Mouse (Mus musculus) heart, adult 2 months (tissue): Measurements from ENCODE around the gene Fasn. TPM values are rescaled to one million over a fixed set of nuclear protein-coding genes. Genes with fewer than 3 reads are reported as not detected.

ENCODE experiments used
- DNase-seq, 2 experiments: peaks; one replicate each; pipeline ENCODE4 v3.0.0; 2021
- H3K27ac ChIP-seq: fragments of 200-600 bp; 2 replicates; pipeline ENCODE4 v1.8.1; 2022
- H3K27me3 ChIP-seq: fragments of 200-500 bp; 2 replicates; pipeline ENCODE4 v1.6.1; 2012; ENCODE audit warnings: mild to moderate bottlenecking, low read length, inconsistent platforms, mixed read lengths; ENCODE audit not compliant: control insufficient read depth, insufficient read depth
- H3K36me3 ChIP-seq: fragments of 200-500 bp; 2 replicates; pipeline ENCODE4 v1.6.1; 2012; ENCODE audit warnings: low read length, inconsistent platforms; ENCODE audit not compliant: control insufficient read depth, insufficient read depth
- H3K4me1 ChIP-seq: fragments of 200-500 bp; 2 replicates; pipeline ENCODE4 v1.6.1; 2011; ENCODE audit warnings: low read length; ENCODE audit not compliant: control insufficient read depth, insufficient read depth
- H3K4me3 ChIP-seq: fragments of 200-600 bp; 2 replicates; pipeline ENCODE4 v1.8.1; 2022
- H3K79me2 ChIP-seq: fragments of 200-500 bp; replicated peaks from 2 replicates; pipeline ENCODE4 v1.6.1; 2012; ENCODE audit warnings: mild to moderate bottlenecking, inconsistent platforms, low read length, moderate library complexity, mixed read lengths; ENCODE audit not compliant: control insufficient read depth, insufficient read depth
- H3K9ac ChIP-seq: fragments of 200-500 bp; 2 replicates; pipeline ENCODE4 v1.6.1; 2012; ENCODE audit warnings: low read depth, mild to moderate bottlenecking, control low read depth, inconsistent platforms, low read length, mixed read lengths
- CTCF ChIP-seq: fragments of 200-600 bp; IDR thresholded peaks from 2 replicates; pipeline ENCODE4 v1.8.1; 2022; ENCODE audit warnings: antibody characterized with exemption, mild to moderate bottlenecking, moderate library complexity
- EP300 ChIP-seq: fragments of 200-500 bp; IDR thresholded peaks from 2 replicates; pipeline ENCODE4 v1.6.1; 2011; ENCODE audit warnings: low read depth, low read length, control low read depth; ENCODE audit not compliant: insufficient read depth
- POLR2A ChIP-seq: fragments of 200-500 bp; IDR thresholded peaks from 2 replicates; pipeline ENCODE4 v1.6.1; 2011; ENCODE audit warnings: mild to moderate bottlenecking, low read depth, low read length, control low read depth; ENCODE audit not compliant: insufficient read depth
- WGBS: fragments of 180-500 bp; shearing (Covaris S2); methylation state at CpG from one replicate; pipeline ENCODE4 v1.1.7; 2018; 5-methylcytosine and 5-hydroxymethylcytosine counted together
- intact Hi-C: fragments of 180-260 bp; cut with DNase I; formaldehyde crosslinking; loops from one replicate; pipeline ENCODE4 v1.15.1; 2025
- polyA plus RNA-seq: library from polyadenylated mRNA; depleted of rRNA; stranded (reverse); fragments of >200 nt; gene quantifications from 2 replicates; pipeline ENCODE4 v1.2.3, GENCODE M21; 2012; rRNA removed
- total RNA-seq, 2 experiments: library from RNA; stranded (reverse); gene quantifications; 2 replicates each; pipeline ENCODE4 v1.2.3; 2021

Fasn gene
- total and polyA plus RNA-seq, 3 experiments, result 22.0 to 731 (median 32.1) TPM

DNA sequence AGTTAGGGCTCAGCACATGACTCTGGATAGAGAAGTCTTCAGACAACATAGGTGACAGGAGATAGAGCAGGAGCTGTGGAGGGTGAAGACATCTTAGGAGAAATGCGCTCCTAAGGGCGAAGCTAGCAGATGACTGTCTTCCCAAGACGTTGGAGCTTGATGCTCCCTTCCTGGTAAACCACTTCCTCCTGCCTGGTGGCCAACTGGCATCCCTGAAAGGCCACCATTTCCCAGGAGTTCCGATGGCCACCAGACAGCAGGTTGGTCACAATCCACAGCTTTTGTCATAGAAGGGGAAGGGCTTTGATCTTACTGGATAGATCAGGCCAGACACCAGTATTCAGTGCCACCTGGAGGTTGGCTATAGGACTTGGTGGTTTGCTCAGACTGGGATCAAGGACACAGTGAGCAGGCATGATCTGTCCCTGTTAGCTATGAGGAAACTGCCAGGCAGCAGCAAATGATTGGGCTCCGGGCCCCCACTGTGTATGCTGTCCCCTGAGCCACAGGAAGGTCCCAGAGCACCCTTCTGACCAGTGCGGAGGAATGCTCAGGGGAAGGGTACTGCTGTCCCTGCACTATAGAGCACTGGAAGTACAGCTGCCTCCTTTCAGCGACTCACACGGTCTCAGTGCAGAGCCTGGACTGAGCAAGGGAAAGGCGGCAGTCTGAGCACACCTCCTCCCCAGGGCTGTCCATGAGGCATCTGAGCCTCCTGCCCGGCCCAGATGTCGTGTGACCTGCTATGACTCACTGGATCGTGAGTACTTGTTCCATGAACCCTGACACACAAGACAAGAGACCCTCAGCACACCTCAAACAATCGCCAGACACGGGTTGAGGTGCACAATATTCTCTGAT lies 62.3 kb downstream of the Fasn start:
- TF ChIP-seq POLR2A (no peak), CTCF (no peak), EP300 (no peak)
- Histone ChIP-seq H3K79me2 (no peaks in the 10 kb centered on the region), H3K36me3 (no peaks in the 10 kb centered on the region), H3K9ac (no peak overlapping the region), H3K4me1 (no peaks in the 10 kb centered on the region), H3K27ac (no peak overlapping the region), H3K4me3 (no peak overlapping the region), H3K27me3 (no peaks in the 10 kb centered on the region)
- no peak for DNase-seq
- WGBS, result 55% methylated on average over 14 of the region's 14 CpGs
- intact Hi-C loops, result no loop called here

DNA sequence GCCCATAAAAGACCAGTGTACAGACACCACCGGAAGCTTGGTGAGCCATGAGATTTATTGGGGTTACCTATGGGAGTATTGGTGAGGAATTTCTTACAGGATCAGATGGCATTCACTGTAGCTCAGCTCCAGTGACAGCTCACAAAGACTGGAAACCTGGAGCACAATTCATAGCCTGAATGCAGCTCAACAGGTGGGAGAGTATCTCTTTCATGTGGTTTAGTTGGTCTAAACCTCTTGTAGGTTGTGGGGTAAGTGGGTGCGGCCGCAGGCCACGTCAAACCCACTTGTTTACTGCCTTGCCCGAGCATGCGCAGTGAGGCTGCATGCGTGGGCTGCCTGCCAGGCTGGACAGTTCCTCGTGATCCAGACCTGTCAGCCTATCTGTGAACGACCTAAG lies 64.1 kb downstream of the Fasn start:
- Histone ChIP-seq H3K27me3 (no peaks in the 10 kb centered on the region), H3K4me1 (no peaks in the 10 kb centered on the region), H3K36me3 (no peaks in the 10 kb centered on the region), H3K79me2 (no peaks in the 10 kb centered on the region), H3K9ac (no peak overlapping the region), H3K4me3 (no peak overlapping the region), H3K27ac (no peak overlapping the region)
- DNase-seq, result no peak
- intact Hi-C loops, result no loop called here
- 63% methylated on average over 9 of the region's 9 CpGs for WGBS
- no peak for TF ChIP-seq CTCF
- no peak for TF ChIP-seq EP300
- TF ChIP-seq POLR2A, result no peak

Other genes starting within 250 kb of the Fasn start
- gene Arhgdia, start 242.9 kb downstream of the Fasn start, total RNA-seq, result 100 to 1,000 TPM; 139 to 144 TPM
- 245 and 257 TPM in 2 replicates for gene Arhgdia, start 242.9 kb downstream of the Fasn start, polyA plus RNA-seq
- 10 to 100 TPM; 48.7 to 52.0 TPM for gene Alyref, start 226.2 kb downstream of the Fasn start, total RNA-seq
- gene Alyref, start 226.2 kb downstream of the Fasn start, polyA plus RNA-seq, result 13.6 and 15.6 TPM in 2 replicates
- 10 to 100 TPM; 79.9 to 89.0 TPM for gene Anapc11, start 226.1 kb downstream of the Fasn start, total RNA-seq
- gene Anapc11, start 226.1 kb downstream of the Fasn start, polyA plus RNA-seq, result 87.8 and 105 TPM in 2 replicates
- gene Npb, start 216.1 kb downstream of the Fasn start, total RNA-seq, result not detected
- not detected in 2 replicates for gene Npb, start 216.1 kb downstream of the Fasn start, polyA plus RNA-seq
- gene Pcyt2, start 206.6 kb downstream of the Fasn start, total RNA-seq, result 10 to 100 TPM; 51.8 to 55.6 TPM
- gene Pcyt2, start 206.6 kb downstream of the Fasn start, polyA plus RNA-seq, result 111 and 125 TPM in 2 replicates
- 1 to 10 TPM; 7.0 to 7.4 TPM for gene Sirt7, start 199.3 kb downstream of the Fasn start, total RNA-seq
- 23.7 and 25.9 TPM in 2 replicates for gene Sirt7, start 199.3 kb downstream of the Fasn start, polyA plus RNA-seq
- gene Mafg, start 190.9 kb downstream of the Fasn start, total RNA-seq, result 10 to 100 TPM; 35.7 to 45.2 TPM
- 32.8 and 37.2 TPM in 2 replicates for gene Mafg, start 190.9 kb downstream of the Fasn start, polyA plus RNA-seq
- gene Pycr1, start 180.8 kb downstream of the Fasn start, total RNA-seq, result 1 to 10 TPM in 1 of 2 experiments, under 1 TPM in 1; 0.81 to 1.2 TPM
- gene Pycr1, start 180.8 kb downstream of the Fasn start, polyA plus RNA-seq, result 3.9 and 4.9 TPM in 2 replicates
- gene Myadml2, start 176.4 kb downstream of the Fasn start, total RNA-seq, result 10 to 100 TPM; 77.6 to 87.3 TPM
- gene Myadml2, start 176.4 kb downstream of the Fasn start, polyA plus RNA-seq, result 55.1 and 68.3 TPM in 2 replicates
- gene Notum, start 163.4 kb downstream of the Fasn start, total RNA-seq, result under 1 TPM in 1 of 2 experiments, not detected in 1; 0.23 TPM
- gene Notum, start 163.4 kb downstream of the Fasn start, polyA plus RNA-seq, result 0.18 and 0.35 TPM in 2 replicates
- 10 to 100 TPM; 35.2 to 38.3 TPM for gene Aspscr1, start 151.6 kb downstream of the Fasn start, total RNA-seq
- gene Aspscr1, start 151.6 kb downstream of the Fasn start, polyA plus RNA-seq, result 38.4 and 38.6 TPM in 2 replicates
- 10 to 100 TPM; 26.4 to 34.2 TPM for gene Cenpx, start 110.8 kb downstream of the Fasn start, total RNA-seq
- gene Cenpx, start 110.8 kb downstream of the Fasn start, polyA plus RNA-seq, result 51.4 and 53.0 TPM in 2 replicates
- 1 to 10 TPM; 4.2 to 4.5 TPM for gene Lrrc45, start 110.6 kb downstream of the Fasn start, total RNA-seq
- 12.5 and 12.7 TPM in 2 replicates for gene Lrrc45, start 110.6 kb downstream of the Fasn start, polyA plus RNA-seq
- under 1 TPM; 0.70 to 0.99 TPM for gene Rac3, start 103.1 kb downstream of the Fasn start, total RNA-seq
- 3.3 and 4.6 TPM in 2 replicates for gene Rac3, start 103.1 kb downstream of the Fasn start, polyA plus RNA-seq
- gene Dcxr, start 97.3 kb downstream of the Fasn start, total RNA-seq, result 10 to 100 TPM; 12.1 to 12.9 TPM
- gene Dcxr, start 97.3 kb downstream of the Fasn start, polyA plus RNA-seq, result 32.0 and 35.5 TPM in 2 replicates
- gene Cbr2, start 92.4 kb downstream of the Fasn start, total RNA-seq, result 10 to 100 TPM; 17.7 to 19.4 TPM
- 42.3 and 379 TPM in 2 replicates for gene Cbr2, start 92.4 kb downstream of the Fasn start, polyA plus RNA-seq
- 10 to 100 TPM; 24.5 to 31.4 TPM for gene Hmga1b, start 61.8 kb downstream of the Fasn start, total RNA-seq
- 0.57 and 1.4 TPM in 2 replicates for gene Hmga1b, start 61.8 kb downstream of the Fasn start, polyA plus RNA-seq
- 10 to 100 TPM; 11.9 to 12.5 TPM for gene Rfng, start 40.3 kb downstream of the Fasn start, total RNA-seq
- gene Rfng, start 40.3 kb downstream of the Fasn start, polyA plus RNA-seq, result 28.6 and 30.0 TPM in 2 replicates
- gene Gps1, start 40.3 kb downstream of the Fasn start, total RNA-seq, result 10 to 100 TPM; 54.4 to 55.8 TPM
- gene Gps1, start 40.3 kb downstream of the Fasn start, polyA plus RNA-seq, result 85.9 and 129 TPM in 2 replicates
- gene Dus1l, start 28.1 kb downstream of the Fasn start, total RNA-seq, result 10 to 100 TPM; 23.3 to 23.5 TPM
- 20.6 and 26.4 TPM in 2 replicates for gene Dus1l, start 28.1 kb downstream of the Fasn start, polyA plus RNA-seq
- gene Ccdc57, start 108.3 kb upstream of the Fasn start, total RNA-seq, result 1 to 10 TPM in 1 of 2 experiments, under 1 TPM in 1; 0.86 to 1.1 TPM
- gene Ccdc57, start 108.3 kb upstream of the Fasn start, polyA plus RNA-seq, result 0.61 and 1.3 TPM in 2 replicates
- gene Slc16a3, start 123.9 kb upstream of the Fasn start, total RNA-seq, result 1 to 10 TPM; 1.2 to 1.3 TPM
- 4.0 and 4.2 TPM in 2 replicates for gene Slc16a3, start 123.9 kb upstream of the Fasn start, polyA plus RNA-seq
- gene Csnk1d, start 166.8 kb upstream of the Fasn start, total RNA-seq, result 10 to 100 TPM; 48.7 to 55.9 TPM
- gene Csnk1d, start 166.8 kb upstream of the Fasn start, polyA plus RNA-seq, result 33.9 and 45.6 TPM in 2 replicates
- gene Cd7, start 214.9 kb upstream of the Fasn start, total RNA-seq, result under 1 TPM; 0.23 to 0.26 TPM
- gene Cd7, start 214.9 kb upstream of the Fasn start, polyA plus RNA-seq, result 1.3 and 1.9 TPM in 2 replicates
- gene Sectm1b, start 239.0 kb upstream of the Fasn start, total RNA-seq, result not detected
- gene Sectm1b, start 239.0 kb upstream of the Fasn start, polyA plus RNA-seq, result not detected in 2 replicates